Mouse (Mus musculus) layer of hippocampus, postnatal 14 days (tissue): Measurements from ENCODE around the gene Nid2. TPM values are rescaled to one million over a fixed set of nuclear protein-coding genes. Genes with fewer than 3 reads are reported as not detected.

Experiments
- DNase-seq, 2 experiments: peaks; one replicate each; pipeline ENCODE4 v3.0.0; 2021 to 2022; ENCODE audit warnings: low spot score in 2 of 2, mixed read lengths in 1 of 2
- long read RNA-seq, 2 experiments: library from polyadenylated mRNA; stranded (forward); transcript quantifications; one replicate each; pipeline ENCODE4 v2.0.0; 2021
- total RNA-seq, 2 experiments: library from RNA; stranded (reverse); gene quantifications; 2 replicates each; pipeline ENCODE4 v1.2.3; 2021

Nid2 gene
- 10 to 100 TPM in 1 of 2 experiments, 1 to 10 TPM in 1; 8.6 to 17.2 TPM for total RNA-seq
- long read RNA-seq, experiment 1, full-length matches to known transcripts: 5 of 9 reads
- long read RNA-seq, experiment 1, partial matches to known transcripts: 2 of 9 reads
- long read RNA-seq, experiment 1, other reads (novel, unspliced or antisense): 2 of 9 reads
- long read RNA-seq, experiment 2, full-length matches to known transcripts: 6 of 10 reads
- long read RNA-seq, experiment 2, partial matches to known transcripts: 2 of 10 reads
- long read RNA-seq, experiment 2, other reads (novel, unspliced or antisense): 2 of 10 reads

GRCm38 (mm10) chr14:19751025-19751771 is at the start of gene Nid2:
Gene Nid2 (plus strand): TSS chr14:19751265.
- DNase-seq: peak; percentile 62 to 75

- DNase-seq: no peak
Measured at GRCm38 (mm10) chr14:19701546-19701945, 49.5 kb upstream of the Nid2 start.

GRCm38 (mm10) chr14:19705649-19706048 is 45.4 kb upstream of the Nid2 start:
- DNase-seq: peak; percentile 73 to 82

- peak; percentile 70 to 80 for DNase-seq
Measured at GRCm38 (mm10) chr14:19706454-19706853, 44.6 kb upstream of the Nid2 start.

GRCm38 (mm10) chr14:19706997-19707396 is 44.1 kb upstream of the Nid2 start:
- no peak for DNase-seq

- DNase-seq: no peak
Measured at GRCm38 (mm10) chr14:19707721-19708507, 43.2 kb upstream of the Nid2 start.

- no peak for DNase-seq
Measured at GRCm38 (mm10) chr14:19709161-19709560, 41.9 kb upstream of the Nid2 start.

GRCm38 (mm10) chr14:19711771-19712170 is 39.3 kb upstream of the Nid2 start:
- DNase-seq: no peak

- no peak for DNase-seq
Measured at GRCm38 (mm10) chr14:19713067-19713466, 38.0 kb upstream of the Nid2 start.

- DNase-seq: no peak
Measured at GRCm38 (mm10) chr14:19719077-19719476, 32.0 kb upstream of the Nid2 start.

GRCm38 (mm10) chr14:19720044-19720611 is 30.9 kb upstream of the Nid2 start:
- DNase-seq: no peak

GRCm38 (mm10) chr14:19728278-19728677 is 22.8 kb upstream of the Nid2 start:
- no peak for DNase-seq

- no peak for DNase-seq
Measured at GRCm38 (mm10) chr14:19728737-19729136, 22.3 kb upstream of the Nid2 start.

GRCm38 (mm10) chr14:19732097-19732496 is 19.0 kb upstream of the Nid2 start:
- no peak for DNase-seq

- DNase-seq: no peak
Measured at GRCm38 (mm10) chr14:19733490-19734282, 17.4 kb upstream of the Nid2 start.

GRCm38 (mm10) chr14:19735303-19735702 is 15.8 kb upstream of the Nid2 start:
- no peak for DNase-seq

- DNase-seq: no peak
Measured at GRCm38 (mm10) chr14:19737568-19737967, 13.5 kb upstream of the Nid2 start.

GRCm38 (mm10) chr14:19738094-19738843 is 12.8 kb upstream of the Nid2 start:
- DNase-seq: no peak

- no peak for DNase-seq
Measured at GRCm38 (mm10) chr14:19739416-19740146, 11.5 kb upstream of the Nid2 start.
